Mouse (Mus musculus) myocyte (in vitro differentiated cells): ENCODE data around the gene Cnn1.

Experiments
- CEBPB ChIP-seq: IDR thresholded peaks from 2 replicates; pipeline ENCODE4 v1.6.1; 2011; ENCODE audit warnings: mild to moderate bottlenecking, moderate library complexity; ENCODE audit not compliant: poor library complexity, insufficient read depth, severe bottlenecking
- E2F4 ChIP-seq: IDR thresholded peaks from one replicate; pipeline ENCODE4 v1.6.1; 2011; ENCODE audit warnings: mild to moderate bottlenecking, control low read depth, moderate library complexity; ENCODE audit not compliant: insufficient read depth
- MAX ChIP-seq: IDR thresholded peaks from one replicate; pipeline ENCODE4 v1.6.1; 2011; ENCODE audit warnings: low read depth, mild to moderate bottlenecking, control low read depth
- MYOD1 ChIP-seq, 3 experiments: IDR thresholded peaks; one replicate each; pipeline ENCODE4 v1.6.1; 2011; ENCODE audit warnings: control low read depth in 2 of 3, low read depth in 2 of 3, mild to moderate bottlenecking in 2 of 3, moderate library complexity in 1 of 3; ENCODE audit not compliant: insufficient read length in 2 of 3, control insufficient read depth in 1 of 3
- MYOG ChIP-seq, 3 experiments: IDR thresholded peaks; one replicate each; pipeline ENCODE4 v1.6.1; 2011; ENCODE audit warnings: control low read depth in 2 of 3, low read depth in 2 of 3, mild to moderate bottlenecking in 2 of 3; ENCODE audit not compliant: insufficient read length in 2 of 3, control insufficient read depth in 1 of 3, insufficient read depth in 1 of 3
- POLR2A ChIP-seq: IDR thresholded peaks from one replicate; pipeline ENCODE4 v1.6.1; 2011; ENCODE audit warnings: low read depth, mild to moderate bottlenecking, control low read depth, moderate library complexity; ENCODE audit not compliant: insufficient read length
- POLR2AphosphoS2 ChIP-seq: IDR thresholded peaks from one replicate; pipeline ENCODE4 v1.6.1; 2011; ENCODE audit warnings: low read depth, control low read depth; ENCODE audit not compliant: insufficient read length
- REST ChIP-seq: IDR thresholded peaks from one replicate; pipeline ENCODE4 v1.6.1; 2011; ENCODE audit warnings: mild to moderate bottlenecking, control low read depth, moderate library complexity; ENCODE audit not compliant: insufficient read depth, insufficient read length
- SRF ChIP-seq: IDR thresholded peaks from one replicate; pipeline ENCODE4 v1.6.1; 2011; ENCODE audit warnings: low read depth; ENCODE audit not compliant: control insufficient read depth, insufficient read length
- TCF12 ChIP-seq: IDR thresholded peaks from one replicate; pipeline ENCODE4 v1.6.1; 2011; ENCODE audit warnings: mild to moderate bottlenecking, control low read depth; ENCODE audit not compliant: poor library complexity, insufficient read depth, severe bottlenecking
- USF1 ChIP-seq: IDR thresholded peaks from one replicate; pipeline ENCODE4 v1.6.1; 2011; ENCODE audit warnings: low read depth, mild to moderate bottlenecking, control low read depth, moderate library complexity

DNA sequence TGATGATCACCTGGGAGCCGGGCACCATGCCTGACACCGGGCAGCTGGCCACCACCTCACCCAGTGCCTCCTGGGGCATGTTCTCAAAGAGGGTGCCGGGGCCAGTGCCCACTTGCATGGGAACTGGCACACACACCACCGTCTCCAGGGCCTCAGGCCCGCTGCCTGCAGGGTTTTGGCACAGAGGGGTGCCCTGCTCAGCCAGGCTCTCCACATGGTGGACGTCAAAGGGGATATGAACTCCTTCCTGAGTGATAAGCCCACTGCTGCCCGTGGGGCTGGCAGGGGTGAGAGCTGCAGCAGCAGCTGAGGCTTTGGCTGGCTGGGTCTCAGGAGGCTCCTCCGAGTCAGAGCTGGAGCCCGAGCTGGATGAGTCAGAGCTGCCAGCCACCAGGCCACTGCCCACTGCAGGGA, 41.0 kb upstream of the Cnn1 start:
- TF ChIP-seq E2F4 (no peak), MYOG (IDR thresholded peaks at IDR 0.05; ENCODE audit: control insufficient read depth in 1 of 3, insufficient read depth in 1 of 3, insufficient read length in 2 of 3, low read depth in 2 of 3) (peak in 1 of 3 experiments; percentile 56), SRF (no peak), POLR2AphosphoS2 (no peak), USF1 (no peak), POLR2A (no peak), CEBPB (no peak), MAX (no peak), REST (no peak), MYOD1 (IDR thresholded peaks at IDR 0.05; ENCODE audit: control insufficient read depth in 1 of 3, insufficient read length in 2 of 3, low read depth in 2 of 3) (peak in 2 of 3 experiments; percentile 71 to 75), TCF12 (no peak)
